Comparison of ENCODE assay signal across 23 mouse cellular contexts in the genomic region with DNA sequence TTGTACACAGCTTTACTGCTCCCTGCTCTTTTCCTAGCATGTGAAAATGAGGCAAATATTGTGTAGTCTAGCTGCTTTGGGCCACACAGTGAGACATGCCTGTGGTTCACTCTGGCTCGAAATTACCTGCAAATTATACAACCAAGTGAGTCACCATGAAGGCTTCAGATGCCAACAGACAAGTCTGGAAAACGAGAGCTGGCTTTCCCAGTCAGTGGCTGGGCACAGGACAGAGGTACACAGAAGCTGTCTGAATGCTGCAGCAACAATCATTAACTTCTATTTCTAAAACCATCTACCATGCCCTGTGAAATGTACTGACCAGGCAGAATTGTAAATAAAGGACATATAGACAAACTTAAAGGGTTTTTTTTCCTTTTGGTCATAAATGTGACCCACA.
A peak's percentile ranks its signal among the peaks of the same experiment; 100 is the strongest.
DNase-seq lines count a peak whose midpoint lies in the region; ATAC-seq lines count a peak whose summit lies in the region.
"Had no signal": no experiment of that assay in that cellular context is flagged by ENCODE, and none has a peak within 500 bp of the region (broad histone marks: within the 10 kb centered on the region; RNA-seq: fewer than 3 reads in every experiment).

No protein-coding gene starts in this region.

- no peak overlapping the region for H3K9ac ChIP-seq in kidney, embryonic 16.5 days (replicated peaks; ENCODE audit: low read length)
- H3K9ac ChIP-seq in heart, embryonic 11.5 days (ENCODE audit: low read depth, low read length), result no peak overlapping the region
- H3K9ac ChIP-seq: forebrain, embryonic 12.5 days; limb, embryonic 15.5 days; liver, embryonic 14.5 days; lung, embryonic 14.5 days; stomach, embryonic 15.5 days had no signal

- ATAC-seq in frontal cortex, adult (ENCODE audit: low TSS enrichment), result peak; percentile 69
- peak; percentile 71; the same call in 1 of the 2 replicates for ATAC-seq in kidney, embryonic 16.5 days (ENCODE audit: low FRiP score, low TSS enrichment)
- ATAC-seq in heart, embryonic 11.5 days (replicated peaks; ENCODE audit: insufficient number of reproducible peaks, low FRiP score, low TSS enrichment), result no peak
- ATAC-seq: hindbrain, postnatal 0 days; intestine, embryonic 16.5 days had no signal

- no peak overlapping the region for H3K4me2 ChIP-seq in kidney, embryonic 16.5 days (replicated peaks; ENCODE audit: low read depth, low read length)
- no peak overlapping the region for H3K4me2 ChIP-seq in heart, embryonic 11.5 days
- H3K4me2 ChIP-seq: forebrain, embryonic 12.5 days; limb, embryonic 15.5 days; lung, embryonic 14.5 days; stomach, embryonic 15.5 days had no signal

- H3K36me3 ChIP-seq in kidney, embryonic 16.5 days (ENCODE audit: insufficient read depth, low read length), result no peaks in the 10 kb centered on the region
- no peaks in the 10 kb centered on the region for H3K36me3 ChIP-seq in hindbrain, embryonic 10.5 days
- no peaks in the 10 kb centered on the region for H3K36me3 ChIP-seq in heart, embryonic 11.5 days (ENCODE audit: control insufficient read depth, insufficient read depth, low read length)
- H3K36me3 ChIP-seq: forebrain, embryonic 12.5 days; heart, embryonic 10.5 days; limb, embryonic 15.5 days; stomach, embryonic 15.5 days had no signal

- no peaks in the 10 kb centered on the region for H3K9me3 ChIP-seq in kidney, embryonic 16.5 days (ENCODE audit: low read length)
- H3K9me3 ChIP-seq in hindbrain, embryonic 10.5 days, result no peaks in the 10 kb centered on the region
- H3K9me3 ChIP-seq in heart, embryonic 11.5 days (replicated peaks; ENCODE audit: control insufficient read depth, low read length), result no peaks in the 10 kb centered on the region
- H3K9me3 ChIP-seq: forebrain, embryonic 12.5 days; heart, embryonic 10.5 days; limb, embryonic 15.5 days; stomach, embryonic 15.5 days had no signal

- no peaks in the 10 kb centered on the region for H3K27me3 ChIP-seq in kidney, embryonic 16.5 days (ENCODE audit: insufficient read depth, low read length)
- no peaks in the 10 kb centered on the region for H3K27me3 ChIP-seq in hindbrain, embryonic 10.5 days (ENCODE audit: insufficient read depth, poor library complexity, severe bottlenecking)
- H3K27me3 ChIP-seq in heart, embryonic 11.5 days (ENCODE audit: control insufficient read depth, insufficient read depth, low read length), result no peaks in the 10 kb centered on the region
- H3K27me3 ChIP-seq: forebrain, embryonic 12.5 days; limb, embryonic 15.5 days; stomach, embryonic 15.5 days had no signal

- H3K4me3 ChIP-seq in kidney, embryonic 16.5 days (ENCODE audit: low read length), result no peak overlapping the region
- H3K4me3 ChIP-seq in hindbrain, embryonic 10.5 days, result no peak overlapping the region
- no peak overlapping the region for H3K4me3 ChIP-seq in heart, embryonic 11.5 days (ENCODE audit: low read depth, low read length)
- H3K4me3 ChIP-seq: forebrain, embryonic 12.5 days; heart, embryonic 10.5 days; limb, embryonic 15.5 days; stomach, embryonic 15.5 days had no signal

- H3K27ac ChIP-seq in kidney, embryonic 16.5 days (ENCODE audit: low read length), result no peak overlapping the region
- H3K27ac ChIP-seq in hindbrain, embryonic 10.5 days, result no peak overlapping the region
- H3K27ac ChIP-seq in heart, embryonic 11.5 days (ENCODE audit: low read depth, low read length), result no peak overlapping the region
- H3K27ac ChIP-seq: forebrain, embryonic 12.5 days; heart, embryonic 10.5 days; hindbrain, postnatal 0 days; limb, embryonic 15.5 days; liver, embryonic 14.5 days; stomach, embryonic 15.5 days had no signal

- no peak for DNase-seq in frontal cortex, postnatal 25 days (ENCODE audit: low spot score in 2 of 2)
- peak; percentile 90 for DNase-seq in fibroblast of lung, adult 2 months (ENCODE audit: low read depth)
- DNase-seq in kidney, postnatal 4 days, result peak; percentile 6 to 21
- DNase-seq in hindbrain, embryonic 10.5 days (ENCODE audit: low spot score), result no peak
- no peak for DNase-seq in lung, postnatal 4 days
- DNase-seq: cerebellum, adult 11-12 months; cerebellum, postnatal 14 days; gastrocnemius, postnatal 10 days; left cerebral cortex, postnatal 4 days; lung, embryonic 14.5 days; midbrain, embryonic 14.5 days; thymus, adult 18-20 months; thymus, postnatal 36 days had no signal

- WGBS in kidney, embryonic 16.5 days, result 35% methylated on average over 2 of the region's 2 CpGs
- 74% methylated on average over 2 of the region's 2 CpGs for WGBS in hindbrain, embryonic 10.5 days
- WGBS in heart, embryonic 11.5 days (ENCODE audit: insufficient replicate concordance), result 52% methylated on average over 2 of the region's 2 CpGs

- H3K4me1 ChIP-seq in kidney, embryonic 16.5 days (ENCODE audit: insufficient read depth, low read length), result no peaks in the 10 kb centered on the region
- no peaks in the 10 kb centered on the region for H3K4me1 ChIP-seq in hindbrain, embryonic 10.5 days (replicated peaks)
- H3K4me1 ChIP-seq in heart, embryonic 11.5 days (ENCODE audit: control insufficient read depth, insufficient read depth, low read length), result no peaks in the 10 kb centered on the region
- H3K4me1 ChIP-seq: forebrain, embryonic 12.5 days; limb, embryonic 15.5 days; stomach, embryonic 15.5 days had no signal

Comparison
In these comparisons a context has a peak if more than half of its experiments do, and no peak if none do; other contexts are left out.
1. DNase-seq: peak in fibroblast of lung, adult 2 months (single experiment) and kidney, postnatal 4 days (2 of 2); none in frontal cortex, postnatal 25 days (0 of 2), hindbrain, embryonic 10.5 days (single experiment) and lung, postnatal 4 days (0 of 2).